Mouse (Mus musculus): Measurements from ENCODE around the gene Mrpl52.

Mrpl52 gene

DNA sequence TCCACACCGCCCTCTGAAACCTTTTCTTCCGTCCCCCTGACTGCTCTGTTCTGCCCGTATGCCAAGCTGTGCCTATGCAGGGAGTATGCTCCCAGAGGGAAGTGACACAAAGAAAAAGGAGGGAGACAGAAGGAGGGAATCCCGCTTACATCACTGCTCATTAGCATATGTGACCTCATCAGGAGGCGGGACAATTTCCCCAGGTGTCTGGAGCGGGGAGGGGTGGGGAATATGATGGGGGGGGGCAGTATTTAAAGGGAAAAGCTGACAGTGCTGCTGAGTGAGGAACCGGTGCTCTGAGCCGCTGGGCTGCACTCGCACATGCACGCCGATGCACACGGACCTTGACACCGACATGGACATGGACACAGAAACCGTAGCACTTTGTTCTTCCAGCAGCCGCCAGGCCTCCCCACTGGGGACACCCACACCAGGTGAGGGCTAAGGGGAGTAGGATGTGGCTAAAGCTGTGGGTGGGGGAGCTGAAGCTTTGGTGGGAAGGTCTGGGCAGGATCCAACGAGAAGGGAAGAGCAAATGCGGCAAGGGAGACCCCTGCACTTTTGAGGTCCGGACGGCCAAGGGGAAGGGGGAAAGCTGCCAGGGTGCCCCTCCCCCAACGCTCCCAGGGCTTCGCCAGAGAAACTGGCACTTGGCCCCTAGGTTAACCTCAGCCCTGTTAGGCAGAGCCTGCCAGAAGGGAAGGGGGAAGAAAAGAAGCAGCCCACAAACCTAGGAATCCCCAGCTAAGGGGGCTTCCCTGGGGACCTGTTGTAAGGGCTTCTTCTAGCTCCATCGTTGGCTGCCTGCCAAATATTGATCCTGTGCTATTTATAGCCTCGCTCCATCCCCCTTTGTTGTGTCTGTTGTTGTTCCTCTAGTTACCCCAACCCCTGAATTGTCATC lies 49.5 kb downstream of the Mrpl52 start, which contains the start of gene Rem2:
Gene Rem2, plus strand, starts transcription at position 160 of the 904 bp plus-strand sequence.
- DNase-seq = peak in 1 of 2 experiments; percentile 6

- no peak for DNase-seq
Measured at GRCm38 (mm10) chr14:54477172-54477909, 50.6 kb downstream of the Mrpl52 start.

Data from thymus, postnatal 36 days (tissue).